Mouse (Mus musculus) cerebellum, adult (tissue): ENCODE measurements around the gene Cltrn.

Experiments
- ATAC-seq: cut with Nextera tagmentation; 2 replicates; pipeline ENCODE4 v1.9.2; 2017; ENCODE audit warnings: mild to moderate bottlenecking, moderate library complexity, mixed read lengths; ENCODE audit not compliant: insufficient number of reproducible peaks, low FRiP score, low TSS enrichment

Cltrn gene

GRCm38 (mm10) chrX:164088582-164088981, at the start of gene Cltrn:
Gene Cltrn, plus strand, starts transcription at chrX:164088830.
- peak; percentile 61 for ATAC-seq

- no peak for ATAC-seq
Observed at GRCm38 (mm10) chrX:164038882-164039281, 49.7 kb upstream of the Cltrn start.

- no peak for ATAC-seq
Observed at GRCm38 (mm10) chrX:164042069-164042468, 46.6 kb upstream of the Cltrn start.

GRCm38 (mm10) chrX:164046736-164047135, 41.9 kb upstream of the Cltrn start:
- ATAC-seq = no peak

GRCm38 (mm10) chrX:164055726-164056125, 32.9 kb upstream of the Cltrn start:
- no peak for ATAC-seq

GRCm38 (mm10) chrX:164058523-164058922, 30.1 kb upstream of the Cltrn start:
- ATAC-seq = no peak

- no peak for ATAC-seq
Observed at GRCm38 (mm10) chrX:164059070-164059469, 29.6 kb upstream of the Cltrn start.

- peak; percentile 68; the same call in 1 of the 2 replicates for ATAC-seq
Observed at GRCm38 (mm10) chrX:164066185-164066584, 22.4 kb upstream of the Cltrn start.

GRCm38 (mm10) chrX:164068968-164069367, 19.7 kb upstream of the Cltrn start:
- ATAC-seq = no peak

GRCm38 (mm10) chrX:164076040-164076775, 12.4 kb upstream of the Cltrn start, which contains the start of gene Siah1b:
Gene Siah1b, minus strand, starts transcription at chrX:164076493.
- ATAC-seq = peak; percentile 99

- ATAC-seq = no peak
Observed at GRCm38 (mm10) chrX:164082030-164082429, 6.6 kb upstream of the Cltrn start.

- ATAC-seq = no peak
Observed at GRCm38 (mm10) chrX:164089916-164090315, 1.3 kb downstream of the Cltrn start.

GRCm38 (mm10) chrX:164092300-164093169, 3.9 kb downstream of the Cltrn start:
- ATAC-seq = no peak

GRCm38 (mm10) chrX:164093435-164093834, 4.8 kb downstream of the Cltrn start:
- ATAC-seq = no peak

- ATAC-seq = no peak
Observed at GRCm38 (mm10) chrX:164095838-164096237, 7.2 kb downstream of the Cltrn start.

GRCm38 (mm10) chrX:164101483-164101882, 12.9 kb downstream of the Cltrn start:
- ATAC-seq = no peak

- ATAC-seq = no peak
Observed at GRCm38 (mm10) chrX:164102198-164102597, 13.6 kb downstream of the Cltrn start.

GRCm38 (mm10) chrX:164102656-164103055, 14.0 kb downstream of the Cltrn start:
- no peak for ATAC-seq

- no peak for ATAC-seq
Observed at GRCm38 (mm10) chrX:164111146-164111545, 22.5 kb downstream of the Cltrn start.

- ATAC-seq = no peak
Observed at GRCm38 (mm10) chrX:164113744-164114143, 25.1 kb downstream of the Cltrn start.

- ATAC-seq = no peak
Observed at GRCm38 (mm10) chrX:164123942-164124341, 35.3 kb downstream of the Cltrn start.
